Mouse (Mus musculus) naive thymus-derived CD4-positive, alpha-beta T cell, adult 2 months (primary cell): ENCODE data around the gene Sash1.

ENCODE experiments used
- DNase-seq: peaks from one replicate; pipeline ENCODE4 v3.0.0-alpha.2; 2011; ENCODE audit warnings: low read depth

The Sash1 gene

GRCm38 (mm10) chr10:8789096-8789495 is 96.8 kb downstream of the Sash1 start:
- DNase-seq = no peak

- no peak for DNase-seq
Observed at GRCm38 (mm10) chr10:8787221-8787620, 98.6 kb downstream of the Sash1 start.

GRCm38 (mm10) chr10:8785451-8786145 is 100.3 kb downstream of the Sash1 start:
- DNase-seq = no peak

- no peak for DNase-seq
Observed at GRCm38 (mm10) chr10:8781876-8782372, 103.9 kb downstream of the Sash1 start.

- no peak for DNase-seq
Observed at GRCm38 (mm10) chr10:8779842-8780241, 106.0 kb downstream of the Sash1 start.

GRCm38 (mm10) chr10:8778845-8779244 is 107.0 kb downstream of the Sash1 start:
- no peak for DNase-seq

- no peak for DNase-seq
Observed at GRCm38 (mm10) chr10:8777552-8778253, 108.2 kb downstream of the Sash1 start.

GRCm38 (mm10) chr10:8776791-8777190 is 109.1 kb downstream of the Sash1 start:
- no peak for DNase-seq

- DNase-seq = no peak
Observed at GRCm38 (mm10) chr10:8775794-8776193, 110.1 kb downstream of the Sash1 start.

- no peak for DNase-seq
Observed at GRCm38 (mm10) chr10:8772464-8773209, 113.2 kb downstream of the Sash1 start.

GRCm38 (mm10) chr10:8770931-8771653 is 114.8 kb downstream of the Sash1 start:
- no peak for DNase-seq

GRCm38 (mm10) chr10:8768654-8769053 is 117.2 kb downstream of the Sash1 start:
- no peak for DNase-seq

GRCm38 (mm10) chr10:8767381-8767780 is 118.5 kb downstream of the Sash1 start:
- no peak for DNase-seq

GRCm38 (mm10) chr10:8765922-8766522 is 119.8 kb downstream of the Sash1 start:
- DNase-seq = peak; percentile 23

GRCm38 (mm10) chr10:8762771-8763170 is 123.1 kb downstream of the Sash1 start:
- DNase-seq = no peak

- no peak for DNase-seq
Observed at GRCm38 (mm10) chr10:8762209-8762701, 123.6 kb downstream of the Sash1 start.

- no peak for DNase-seq
Observed at GRCm38 (mm10) chr10:8761656-8762055, 124.2 kb downstream of the Sash1 start.

GRCm38 (mm10) chr10:8760598-8760997 is 125.3 kb downstream of the Sash1 start:
- DNase-seq = no peak

GRCm38 (mm10) chr10:8759228-8759627 is 126.6 kb downstream of the Sash1 start:
- DNase-seq = no peak

- no peak for DNase-seq
Observed at GRCm38 (mm10) chr10:8757429-8757931, 128.4 kb downstream of the Sash1 start.
